Mouse (Mus musculus) c-Kit-positive CD71-negative TER-119-negative erythroid progenitor cells, embryonic 14.5 days (primary cell): ENCODE data around the gene Odf4.
"Not testable (repeated sequence)": the region's sequence is repeated elsewhere in the genome, so short reads cannot be mapped to it uniquely, and the experiment has no call there.

Experiments used
- DNase-seq: peaks from one replicate; pipeline ENCODE4 v3.0.0-alpha.2; 2013; ENCODE audit warnings: low read depth

Gene Odf4

DNA sequence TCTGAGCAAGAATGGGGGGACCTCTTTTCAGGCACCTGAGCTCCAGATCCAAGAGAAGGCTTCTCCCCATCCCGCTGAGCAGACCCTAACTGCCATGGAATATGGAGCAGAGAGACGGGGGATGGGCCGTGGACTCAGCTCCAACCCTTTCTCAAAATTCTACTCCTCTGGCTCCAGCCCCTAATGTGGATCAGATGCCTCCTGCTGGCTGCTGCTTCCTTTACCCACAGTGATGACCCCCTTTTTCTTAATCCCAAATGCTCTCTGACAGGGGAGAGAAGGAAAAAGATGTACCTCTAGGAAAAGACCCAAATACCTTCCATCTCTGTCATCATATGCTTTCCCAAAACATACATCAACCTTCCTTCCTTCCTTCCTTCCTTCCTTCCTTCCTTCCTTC, at the start of gene Odf4:
Gene Odf4 (minus strand): TSS at position 101 of the 400 bp plus-strand sequence.
- DNase-seq, result no peak

DNA sequence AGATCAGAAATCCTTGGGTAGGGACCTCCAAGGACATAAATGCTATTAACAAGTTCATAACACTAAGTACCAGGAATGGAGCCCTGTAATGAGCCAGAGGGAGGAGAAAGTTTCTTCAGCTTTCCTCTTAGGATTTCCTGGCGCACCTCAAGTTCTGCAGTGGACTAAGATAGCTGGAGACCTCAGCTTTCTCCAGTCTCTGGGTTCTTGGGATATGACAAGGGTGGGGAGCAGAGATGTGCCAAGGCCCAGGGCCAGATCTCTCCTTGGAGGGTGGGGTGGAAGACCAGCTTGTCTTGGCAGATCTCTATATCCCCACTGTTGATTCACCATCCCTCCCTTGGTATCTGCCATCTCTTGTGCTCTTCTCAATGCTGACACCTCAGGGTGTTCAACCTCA, 48.7 kb upstream of the Odf4 start:
- no peak for DNase-seq

DNA sequence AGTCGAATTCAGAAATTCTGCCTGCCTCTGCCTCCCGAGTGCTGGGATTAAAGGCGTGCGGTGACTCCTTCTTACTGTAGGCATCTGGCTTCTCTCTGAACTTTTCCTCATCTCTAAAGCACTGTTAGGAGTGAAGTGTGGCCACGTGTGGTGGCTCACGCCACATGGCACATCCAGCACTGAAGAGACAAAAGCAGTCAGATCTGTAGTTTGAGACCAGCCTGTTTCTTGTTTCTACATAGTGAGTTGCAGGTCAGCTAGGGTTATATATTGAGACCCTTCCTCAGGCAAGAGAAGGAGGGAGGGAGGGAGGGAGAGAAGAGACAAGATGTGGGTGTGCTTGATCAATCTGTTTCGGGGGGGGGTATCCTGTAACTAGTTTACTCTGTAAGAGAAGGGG, 48.2 kb upstream of the Odf4 start, which contains the start of gene Rangrf:
Gene Rangrf (minus strand): TSS at position 101 of the 400 bp plus-strand sequence.
- DNase-seq, result no peak

DNA sequence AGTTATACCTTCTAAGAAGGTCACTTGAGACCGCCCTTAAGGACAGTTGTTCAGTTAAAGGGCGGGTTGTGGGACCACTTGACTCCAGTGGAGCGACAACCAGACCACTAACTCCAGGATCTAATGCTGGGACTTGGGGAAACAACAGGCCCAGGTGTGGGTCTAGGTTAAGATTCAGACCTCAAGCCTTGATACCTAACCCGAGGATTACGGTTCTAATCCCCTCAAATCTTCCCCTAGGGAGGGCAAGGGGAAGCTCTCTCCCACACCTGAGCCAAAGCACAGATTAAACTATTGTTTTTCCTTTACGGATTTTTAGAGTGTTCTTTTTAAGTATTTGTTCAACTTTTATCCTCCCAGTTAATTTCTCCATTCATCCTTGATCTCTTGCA, 47.2 kb upstream of the Odf4 start:
- no peak for DNase-seq

DNA sequence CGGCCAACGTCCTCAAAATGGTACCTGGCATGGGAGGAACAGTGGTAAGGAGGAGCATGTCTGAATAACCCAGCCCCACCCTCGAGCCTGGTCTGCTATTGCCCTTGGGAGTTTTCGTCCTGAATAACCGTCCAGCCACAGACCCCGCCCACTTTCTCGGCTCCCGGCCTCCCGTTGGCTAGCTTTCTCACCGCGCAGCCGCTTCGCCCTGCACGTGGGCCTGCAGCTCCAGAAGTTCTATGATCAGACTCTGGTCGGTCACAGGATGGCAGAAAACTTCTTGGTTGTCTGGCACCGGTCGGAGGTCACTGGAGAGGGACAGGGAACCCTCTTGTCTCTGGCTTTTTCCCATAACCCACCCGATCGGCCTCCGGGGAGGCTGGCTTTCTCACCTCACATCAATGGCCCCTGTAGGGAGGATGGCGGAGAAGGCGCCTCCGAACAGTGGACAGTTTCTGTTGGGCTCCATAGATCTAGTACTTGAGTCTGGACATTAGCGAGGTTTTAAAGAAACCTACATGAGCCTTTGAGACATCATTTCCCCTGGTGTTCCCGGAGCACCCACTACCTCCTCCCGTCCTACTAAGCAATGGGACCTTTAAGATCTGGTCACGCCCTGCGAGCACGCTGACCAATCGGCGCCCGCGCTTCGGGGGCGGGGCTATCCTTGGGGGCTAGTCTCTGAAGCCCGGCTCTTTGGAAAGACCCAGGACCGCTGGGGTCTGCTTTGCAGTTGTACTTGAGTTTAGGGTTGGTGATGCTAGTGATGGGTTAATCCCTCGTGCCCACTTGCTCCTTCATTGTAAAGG, 46.6 kb upstream of the Odf4 start:
- peak; percentile 72 for DNase-seq

DNA sequence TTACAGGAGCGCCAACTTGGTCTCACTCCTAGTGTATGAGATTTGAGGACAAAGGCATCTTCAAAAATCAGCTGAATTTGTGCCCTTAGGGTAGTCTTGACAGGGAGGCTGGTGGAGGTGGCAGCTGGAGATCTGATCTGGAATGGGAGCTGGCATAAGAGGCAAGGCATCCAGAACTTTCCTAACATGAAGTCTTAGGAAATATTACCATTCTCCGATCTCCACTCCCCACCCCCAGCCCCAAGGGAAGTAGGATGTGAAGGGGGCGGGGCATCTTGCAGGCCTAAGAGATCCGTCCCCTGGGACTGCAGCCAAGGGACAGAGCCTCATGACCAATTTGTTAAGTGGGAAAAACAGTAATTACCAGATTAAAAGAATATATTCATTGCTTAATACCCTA, 43.4 kb upstream of the Odf4 start:
- DNase-seq, result no peak

DNA sequence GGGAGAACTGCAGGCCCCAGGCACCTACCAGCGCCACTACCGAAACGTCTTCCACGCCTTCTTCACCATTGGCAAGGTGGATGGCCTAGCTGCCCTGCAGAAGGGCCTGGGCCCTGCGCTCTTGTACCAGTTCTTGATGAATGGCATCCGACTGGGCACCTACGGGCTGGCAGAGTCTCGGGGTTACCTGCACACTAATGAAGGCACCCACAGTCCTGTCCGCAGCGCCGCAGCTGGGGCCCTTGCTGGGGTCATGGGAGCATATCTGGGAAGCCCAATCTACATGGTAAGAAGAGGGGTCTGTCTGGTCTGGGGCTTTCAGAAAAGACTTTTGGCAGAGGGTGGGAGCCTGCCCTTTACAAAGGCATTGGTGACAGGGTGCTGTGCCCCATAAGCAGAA, 41.9 kb upstream of the Odf4 start:
- no peak for DNase-seq

DNA sequence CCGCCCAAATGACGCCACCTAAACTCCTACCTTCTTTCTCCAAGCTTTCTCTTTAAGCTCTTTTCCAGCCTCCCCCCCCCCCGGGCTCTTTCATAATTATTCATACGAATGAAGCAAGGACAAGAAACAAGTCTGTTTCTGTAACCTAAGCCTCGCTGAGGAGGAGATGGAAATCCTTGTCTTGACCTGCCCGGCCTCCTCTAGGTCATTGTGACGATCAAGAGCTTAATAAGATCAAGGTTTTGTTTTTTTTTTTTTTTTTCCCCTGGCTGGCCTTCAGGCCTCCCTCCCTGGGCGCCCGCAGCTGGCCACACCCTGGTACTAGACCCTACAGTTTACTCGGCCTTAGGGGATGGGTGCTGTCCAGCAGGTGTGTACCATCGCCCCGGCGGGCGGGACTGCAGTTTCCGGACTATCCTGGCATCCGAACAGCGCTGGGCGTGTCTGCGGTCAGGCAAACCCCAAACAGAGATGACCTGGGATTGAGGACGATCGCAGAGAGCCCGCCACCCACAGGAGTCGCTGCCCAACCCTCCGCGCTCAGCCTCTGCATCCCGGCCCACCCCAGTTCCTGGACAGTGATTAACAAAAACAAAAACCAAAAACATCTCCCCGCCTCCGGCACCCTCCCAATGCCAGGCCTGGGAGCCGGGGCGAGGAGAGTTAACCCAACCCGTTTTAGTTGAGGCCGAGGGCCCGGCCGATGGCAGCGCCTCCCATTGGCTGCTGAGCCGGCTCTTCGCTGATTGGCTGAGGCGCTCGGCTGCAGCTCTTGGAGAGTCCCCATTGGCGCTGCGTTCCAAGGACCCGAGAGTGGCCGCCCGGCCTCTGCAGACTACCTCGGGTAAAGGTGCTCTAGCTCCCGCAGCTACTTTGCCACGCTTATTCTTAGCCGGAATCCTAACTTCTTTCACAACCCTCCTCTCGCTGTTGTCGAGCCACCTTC, 40.7 kb upstream of the Odf4 start, which contains the start of gene Slc25a35:
Gene Slc25a35 (plus strand): TSS at position 795 of the 946 bp plus-strand sequence.
- DNase-seq, result peak; percentile 79

DNA sequence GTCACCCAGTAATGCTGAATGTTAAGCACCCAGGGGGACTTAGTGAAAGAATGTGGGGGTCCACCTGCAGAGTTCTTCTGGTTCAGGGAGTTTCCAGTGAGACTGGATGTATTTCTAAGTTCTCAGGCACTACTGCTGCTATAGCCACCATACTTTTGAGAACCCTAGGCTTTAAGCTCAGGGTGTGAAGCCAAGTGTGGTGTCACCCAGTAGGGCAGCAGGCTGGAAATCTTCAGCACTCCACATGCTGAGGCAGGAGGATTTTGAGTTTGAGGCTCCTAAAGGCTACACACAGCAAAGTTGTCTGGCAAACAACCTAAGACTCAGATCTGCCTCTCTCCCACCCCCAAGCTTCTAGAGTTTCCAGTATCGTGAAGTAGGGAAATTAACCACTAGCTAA, 39.7 kb upstream of the Odf4 start:
- no peak for DNase-seq

DNA sequence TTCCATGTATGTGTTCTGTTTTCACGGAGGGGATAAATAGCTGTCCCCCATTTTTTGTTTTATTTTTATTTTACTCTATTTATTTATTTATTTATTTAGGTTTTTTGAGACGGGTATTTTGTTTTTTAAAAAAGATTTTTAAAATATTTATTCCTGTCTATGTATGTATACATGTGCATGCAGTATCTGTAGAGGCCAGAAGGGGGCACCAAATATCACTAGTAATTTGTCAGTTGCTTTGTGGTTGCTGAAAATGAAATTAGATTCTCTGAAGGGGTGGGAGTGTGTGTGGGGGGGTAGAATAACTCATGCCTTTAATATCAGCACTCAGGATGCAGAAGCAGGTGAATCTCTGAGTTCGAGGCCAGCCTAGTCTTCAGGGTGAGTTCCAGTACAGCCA, 39.0 kb upstream of the Odf4 start:
- peak; percentile 62 for DNase-seq

DNA sequence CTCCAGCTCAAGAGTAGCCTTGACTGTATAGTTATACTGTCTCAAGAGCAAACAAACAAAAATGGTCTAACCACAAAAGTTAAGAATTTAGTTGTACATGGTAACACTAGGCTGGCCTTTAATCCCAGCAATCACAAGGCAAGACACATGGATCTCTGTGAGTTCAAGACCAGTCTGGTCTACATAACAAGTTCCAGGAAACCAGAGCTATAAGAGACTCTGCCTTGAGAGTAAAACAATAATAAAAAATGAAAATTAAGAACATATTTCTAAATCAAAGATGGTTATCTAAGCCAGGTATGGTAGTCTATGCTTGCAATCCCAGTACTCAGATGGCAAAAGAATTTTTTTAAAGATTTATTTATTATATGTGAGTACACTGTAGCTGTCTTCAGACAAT, 38.2 kb upstream of the Odf4 start:
- no peak for DNase-seq

DNA sequence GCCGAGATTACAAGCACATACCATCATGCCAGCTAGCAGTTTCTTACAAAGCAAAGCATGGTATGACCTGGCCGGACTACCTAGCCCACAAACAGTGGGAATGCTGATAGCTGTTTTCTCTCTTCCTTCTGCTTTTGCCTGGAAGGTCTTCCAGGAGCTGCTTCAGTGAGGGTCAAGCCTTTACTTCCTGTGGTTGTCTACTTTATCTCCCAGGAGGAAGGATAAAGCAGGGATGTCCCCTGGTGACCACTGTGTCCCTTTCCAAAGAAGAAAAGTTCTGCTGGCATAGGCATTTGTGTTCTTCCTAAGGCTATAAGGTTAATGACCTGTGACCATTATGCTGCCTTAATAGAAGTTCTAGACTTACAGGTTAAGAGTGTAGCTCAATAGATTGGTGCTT, 36.5 kb upstream of the Odf4 start:
- DNase-seq, result no peak

DNA sequence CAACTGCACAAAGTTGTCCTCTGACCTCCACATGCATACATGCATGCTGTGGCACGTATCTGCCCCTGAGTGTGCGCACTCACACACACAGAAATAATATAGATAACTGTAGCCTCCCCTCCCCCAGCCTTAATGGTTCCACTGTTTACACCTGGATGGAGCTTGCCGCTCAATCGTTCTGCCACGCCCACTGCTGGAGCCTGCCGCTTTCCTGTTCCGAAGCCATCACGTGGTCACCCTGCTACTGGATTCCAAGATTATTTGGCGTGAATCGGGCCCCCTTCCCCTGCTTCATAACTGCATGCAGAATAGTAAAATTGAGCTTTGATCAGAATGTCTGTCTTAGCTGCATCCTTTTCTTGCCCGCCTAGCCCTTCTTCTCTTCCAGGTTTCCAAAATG, 35.3 kb upstream of the Odf4 start:
- DNase-seq, result not testable (repeated sequence)

DNA sequence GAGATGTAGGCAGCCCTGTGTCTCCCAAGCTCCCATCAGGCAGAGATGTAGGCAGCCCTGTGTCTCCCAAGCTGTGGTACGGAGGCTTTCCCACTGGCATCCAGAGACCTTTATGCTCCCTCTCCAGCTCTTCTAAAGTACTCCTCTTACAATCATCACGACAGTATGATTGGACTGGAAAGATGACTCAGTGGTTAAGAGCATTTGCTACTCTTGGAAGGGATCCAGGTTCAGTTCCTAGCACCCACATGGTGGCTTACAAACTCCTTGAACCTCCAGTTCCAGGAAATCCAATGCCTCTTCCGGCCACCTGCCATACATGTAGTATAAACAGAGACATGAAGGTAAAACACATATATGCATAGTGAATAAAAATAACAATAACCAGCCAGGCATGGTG, 34.7 kb upstream of the Odf4 start:
- no peak for DNase-seq

DNA sequence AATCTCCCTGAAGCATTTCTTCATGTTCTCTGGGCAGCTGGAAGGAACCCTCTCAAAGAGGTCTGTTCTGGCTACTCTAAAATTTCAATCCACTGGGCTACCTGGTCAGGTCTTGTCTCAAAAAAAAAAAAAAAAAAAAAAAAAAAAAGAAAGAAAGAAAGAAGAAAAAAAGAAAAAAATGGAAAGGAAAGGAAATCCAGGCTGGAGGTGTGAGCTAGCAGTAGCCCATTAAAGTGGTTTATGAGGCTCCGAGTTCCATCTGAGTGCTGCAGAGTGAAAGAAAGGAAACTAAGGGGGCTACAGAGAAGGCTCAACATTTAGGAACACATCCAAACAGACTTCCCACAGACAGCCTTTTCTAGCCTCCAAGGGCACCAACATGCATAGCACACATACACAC, 31.1 kb upstream of the Odf4 start:
- DNase-seq, result no peak

DNA sequence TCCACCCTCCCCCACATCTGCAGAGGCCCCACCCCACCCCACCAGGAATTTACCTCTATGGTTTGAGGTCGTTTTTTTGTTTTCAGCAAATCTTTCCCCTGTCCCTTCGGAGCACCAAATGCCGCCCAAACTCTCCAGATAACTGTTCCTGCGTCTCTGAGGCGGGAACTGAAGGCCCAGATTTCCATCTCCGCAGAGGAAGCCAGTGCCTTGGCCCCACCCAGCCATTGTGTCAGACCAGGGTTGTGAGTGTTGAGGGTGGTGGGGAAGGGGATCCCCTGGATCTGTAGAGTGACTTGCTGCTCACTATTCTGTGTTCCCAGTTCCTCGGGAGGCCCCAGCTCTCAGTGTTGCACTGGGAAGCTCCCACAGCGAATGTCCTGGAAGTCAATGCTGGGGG, 30.4 kb upstream of the Odf4 start, which contains the start of gene Arhgef15:
Gene Arhgef15 (minus strand): TSS at position 173 of the 400 bp plus-strand sequence.
- DNase-seq, result no peak

DNA sequence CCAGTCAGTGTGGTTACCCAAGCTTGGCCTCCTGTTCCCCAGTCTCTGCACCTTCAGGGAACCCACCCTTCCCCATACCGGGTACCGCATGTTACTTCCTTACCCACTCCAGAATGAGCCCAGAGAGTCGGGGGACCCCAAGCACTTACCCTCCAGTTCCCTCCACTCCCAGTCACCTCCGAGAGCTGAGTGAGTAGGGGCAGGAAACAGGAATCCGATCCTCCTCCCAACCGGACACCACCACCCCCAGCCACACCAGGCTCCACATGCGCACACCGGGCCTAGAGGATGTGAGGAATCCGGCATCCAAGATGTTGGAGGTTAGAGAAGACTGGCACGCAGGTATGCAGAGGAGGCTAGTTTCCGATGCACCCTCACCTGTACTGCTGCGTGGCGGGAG, 29.8 kb upstream of the Odf4 start:
- no peak for DNase-seq

DNA sequence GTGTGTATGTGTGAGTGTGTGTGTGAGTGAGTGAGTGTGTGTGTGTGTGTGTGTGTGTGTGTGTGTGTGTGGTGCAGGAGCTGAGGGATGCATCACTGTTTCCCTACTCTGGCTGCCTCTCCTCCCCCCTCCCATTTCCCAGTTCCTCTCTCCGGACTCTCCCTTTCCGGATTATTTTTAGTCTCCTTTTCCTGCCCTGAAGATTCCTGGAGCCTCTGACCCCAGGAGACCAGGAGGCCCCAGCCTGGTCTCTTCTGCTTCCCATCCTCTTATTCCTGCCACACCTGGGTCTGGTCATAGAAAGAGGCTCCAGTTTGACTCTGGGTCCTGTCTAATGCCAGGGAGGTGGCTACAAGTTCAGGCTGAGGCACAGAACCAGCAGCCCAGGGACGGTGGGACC, 29.2 kb upstream of the Odf4 start:
- DNase-seq, result no peak

DNA sequence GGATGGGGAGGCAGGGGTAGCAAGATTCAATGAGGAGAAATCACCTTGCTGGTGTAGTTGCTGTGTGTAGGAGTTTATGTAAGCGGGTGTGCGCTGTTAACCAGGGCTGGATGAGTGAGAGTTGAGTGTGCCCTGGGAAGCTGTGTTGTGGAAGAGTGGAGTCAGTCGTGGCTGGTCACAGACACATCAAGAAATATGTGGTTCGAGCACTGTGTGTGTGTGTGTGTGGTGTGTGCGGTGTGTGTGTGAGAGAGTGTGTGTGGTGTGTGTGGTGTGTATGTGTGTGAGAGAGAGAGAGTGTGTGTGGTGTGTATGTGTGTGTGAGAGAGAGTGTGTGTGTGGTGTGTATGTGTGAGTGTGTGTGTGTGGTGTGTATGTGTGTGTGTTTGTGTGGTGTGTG, 28.6 kb upstream of the Odf4 start:
- no peak for DNase-seq

DNA sequence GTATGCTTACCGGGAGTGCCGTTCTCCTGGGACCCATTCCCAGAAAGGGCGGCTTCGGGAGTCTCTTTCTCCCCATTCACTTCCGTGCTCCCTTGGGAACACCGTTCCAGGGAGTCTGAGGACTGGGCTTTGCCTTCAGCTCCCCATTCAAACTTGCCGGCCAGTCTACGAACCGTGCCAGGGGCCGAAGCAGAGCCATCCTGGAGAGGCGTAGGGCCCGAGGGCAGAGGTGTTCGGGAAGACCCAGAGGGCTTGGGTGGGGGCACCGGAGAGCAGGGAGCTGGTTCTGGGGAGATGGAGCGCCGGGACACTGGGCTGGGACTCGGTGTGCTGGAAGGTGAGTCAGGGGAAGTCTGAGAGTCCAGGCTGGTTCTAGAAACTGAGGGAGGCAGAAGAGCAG, 27.5 kb upstream of the Odf4 start:
- DNase-seq, result no peak

DNA sequence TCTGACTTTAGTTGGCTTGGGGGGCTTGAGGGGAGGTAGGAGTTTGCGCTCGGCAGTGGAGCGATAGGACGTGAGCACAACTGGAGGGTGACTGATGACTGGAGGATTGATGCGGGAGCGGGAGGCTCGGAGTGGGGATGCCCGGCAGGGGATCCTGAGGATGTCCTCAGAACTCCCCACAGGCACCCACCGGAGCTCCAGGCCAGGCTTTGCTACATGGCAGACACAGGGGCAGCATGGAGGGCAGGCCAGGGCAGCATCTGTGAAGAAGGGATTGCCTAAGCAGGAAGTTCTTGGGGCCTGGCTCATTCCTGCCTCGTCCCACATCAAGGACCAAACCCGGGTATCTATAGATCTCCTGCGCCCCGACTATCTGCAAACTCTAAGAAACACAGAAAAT, 27.0 kb upstream of the Odf4 start:
- DNase-seq, result no peak

DNA sequence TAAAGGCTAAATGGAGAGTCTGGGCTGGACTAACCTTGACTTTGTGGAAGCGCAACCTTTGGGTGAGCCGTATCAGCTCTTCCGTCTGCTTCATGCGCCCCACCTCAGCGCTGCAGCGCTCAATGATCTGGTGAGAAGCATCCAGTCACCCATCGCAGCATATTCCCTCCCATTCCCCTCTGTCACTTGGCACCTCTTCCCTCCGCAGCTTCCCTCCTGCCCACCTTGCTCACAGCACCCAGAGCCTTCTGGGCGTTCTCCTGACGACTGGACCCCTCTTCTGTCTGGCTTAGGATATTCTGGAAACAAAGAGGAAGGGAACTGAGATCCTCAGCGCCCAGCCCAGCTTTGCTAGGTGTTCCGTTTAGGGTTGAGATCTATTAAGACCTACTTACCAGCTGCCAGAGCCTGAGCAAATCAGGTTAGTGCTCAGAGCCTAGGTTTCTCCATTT, 20.7 kb upstream of the Odf4 start:
- no peak for DNase-seq
